Mouse (Mus musculus): ENCODE data around the gene Srgap1. TPM values are rescaled to one million over a fixed set of nuclear protein-coding genes. Genes with fewer than 3 reads are reported as not detected.
A peak's percentile ranks its signal among the peaks of the same experiment; 100 is the strongest.

Gene Srgap1
- polyA plus RNA-seq, 1 experiment from 2014 or later, result 24.6 TPM

DNA sequence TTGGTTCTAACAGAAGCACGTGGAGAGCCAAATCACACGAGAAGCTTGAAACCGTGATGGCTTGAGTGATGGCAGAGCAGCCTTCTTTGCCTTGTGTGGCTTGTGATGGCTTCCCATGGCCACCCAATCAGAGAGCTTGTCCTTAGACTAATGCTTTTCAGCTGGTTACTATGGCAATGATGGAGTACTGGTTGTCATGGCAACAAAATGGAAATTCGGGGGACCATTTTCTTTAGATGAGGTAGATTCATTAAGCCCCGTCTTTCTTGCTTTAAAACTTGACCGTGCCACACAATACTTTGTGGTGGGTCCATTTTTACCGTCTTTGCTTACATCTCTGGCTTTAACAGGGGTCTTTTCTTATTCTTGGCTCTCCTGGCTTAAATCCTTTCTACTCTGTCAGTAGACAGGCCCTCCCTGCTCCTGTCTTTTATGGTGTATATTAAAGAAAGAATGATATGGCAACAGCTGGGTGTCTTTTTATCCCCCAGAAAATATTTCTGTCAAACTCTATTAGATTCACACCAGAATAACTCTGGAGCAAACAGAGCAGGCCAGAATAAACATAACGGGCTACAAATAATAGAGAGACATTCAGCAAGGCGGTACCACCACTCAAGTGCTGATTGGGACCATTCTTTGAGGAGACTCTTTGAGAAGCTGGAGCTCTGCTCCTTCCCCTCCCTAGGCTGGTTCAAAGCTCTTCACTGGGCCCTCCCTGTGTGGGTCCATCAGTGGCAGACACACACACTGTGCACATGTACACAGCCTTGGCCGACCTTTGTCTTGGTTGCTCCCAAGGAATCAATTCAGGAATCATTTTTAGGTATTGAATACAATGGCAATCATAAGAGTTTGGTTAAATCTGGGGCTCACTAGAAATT lies 281.7 kb downstream of the Srgap1 start:
- peak; percentile 96 for ATAC-seq
- Histone ChIP-seq H3K27ac (peak overlapping the region; percentile 69; the same call in 1 of the 2 replicates), H3K9ac (no peak overlapping the region), H3K4me2 (peak overlapping the region; percentile 27; the same call in 1 of the 2 replicates), H3K36me3 (ENCODE audit: poor library complexity, severe bottlenecking) (no peaks in the 10 kb centered on the region), H3K4me1 (peaks cover 16% of the 10 kb centered on the region), H3K9me3 (replicated peaks) (no peaks in the 10 kb centered on the region), H3K27me3 (no peaks in the 10 kb centered on the region), H3K4me3 (no peak overlapping the region)
- 26% methylated on average over 10 of the region's 10 CpGs for WGBS

DNA sequence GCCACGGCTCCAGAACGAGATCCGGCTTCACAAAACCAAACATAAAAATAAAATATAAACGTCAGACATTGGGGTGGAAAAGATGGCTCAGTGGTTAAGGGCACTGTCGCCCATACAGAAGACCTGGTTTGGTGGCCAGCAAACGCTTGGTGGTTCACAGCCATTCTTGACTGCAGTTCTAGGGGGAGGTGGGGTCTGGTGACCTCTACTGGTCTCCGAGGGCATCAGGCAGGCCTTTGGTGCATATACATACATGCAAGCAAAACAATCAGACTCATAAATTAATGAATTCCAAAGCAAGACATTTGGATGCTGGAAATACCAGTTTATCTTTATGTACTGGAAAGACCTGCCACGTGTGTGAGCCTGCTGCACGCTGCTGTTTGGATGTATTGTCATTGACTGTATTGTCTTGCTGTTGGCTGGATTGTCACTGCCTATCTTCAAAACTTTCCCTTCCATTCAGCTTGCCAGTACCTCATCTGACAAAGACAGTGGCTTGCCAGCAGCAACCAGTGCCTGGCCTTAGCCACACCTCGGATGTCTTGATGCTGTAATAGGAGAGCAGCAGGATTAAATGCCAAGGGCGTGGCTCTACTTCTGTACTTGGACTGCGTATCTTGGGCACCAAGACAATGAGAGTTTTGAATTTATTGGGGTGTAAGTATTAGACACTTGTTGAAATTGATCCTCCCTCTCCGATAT lies 282.5 kb downstream of the Srgap1 start:
- Histone ChIP-seq H3K27ac (peak overlapping the region; percentile 69), H3K9ac (no peak overlapping the region), H3K9me3 (replicated peaks) (no peaks in the 10 kb centered on the region), H3K4me3 (no peak overlapping the region), H3K27me3 (no peaks in the 10 kb centered on the region), H3K36me3 (ENCODE audit: poor library complexity, severe bottlenecking) (no peaks in the 10 kb centered on the region), H3K4me2 (no peak overlapping the region; the same call in 1 of the 2 replicates), H3K4me1 (peaks cover 16% of the 10 kb centered on the region)
- ATAC-seq, result peak; percentile 67
- WGBS, result 77% methylated on average over 13 of the region's 13 CpGs

DNA sequence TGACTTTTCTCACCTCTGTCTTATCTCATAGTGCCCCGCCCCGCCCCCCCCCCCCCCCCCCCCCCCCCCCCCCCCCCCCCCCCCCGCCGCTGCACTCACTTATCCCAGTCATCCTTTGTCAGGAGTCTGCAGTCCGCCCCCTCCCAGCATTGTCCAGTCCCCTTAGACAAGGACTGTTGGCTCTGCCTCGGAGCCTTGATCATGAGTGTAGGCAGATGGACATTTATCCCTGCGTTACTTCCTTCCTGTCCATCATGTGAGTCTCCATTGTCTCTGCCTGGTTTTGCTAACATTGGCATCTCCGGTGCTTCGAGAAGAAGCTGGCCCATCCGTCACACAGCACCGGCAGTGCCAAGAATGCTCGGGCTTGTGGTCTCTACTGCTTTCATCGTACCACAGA lies 283.9 kb downstream of the Srgap1 start:
- ATAC-seq, result no peak
- Histone ChIP-seq H3K4me3 (no peak overlapping the region), H3K36me3 (ENCODE audit: poor library complexity, severe bottlenecking) (no peaks in the 10 kb centered on the region), H3K27me3 (no peaks in the 10 kb centered on the region), H3K4me2 (no peak overlapping the region), H3K4me1 (peaks cover 16% of the 10 kb centered on the region), H3K9me3 (replicated peaks) (no peaks in the 10 kb centered on the region), H3K9ac (no peak overlapping the region), H3K27ac (no peak overlapping the region)
- WGBS, result 90% methylated on average over 9 of the region's 13 CpGs

DNA sequence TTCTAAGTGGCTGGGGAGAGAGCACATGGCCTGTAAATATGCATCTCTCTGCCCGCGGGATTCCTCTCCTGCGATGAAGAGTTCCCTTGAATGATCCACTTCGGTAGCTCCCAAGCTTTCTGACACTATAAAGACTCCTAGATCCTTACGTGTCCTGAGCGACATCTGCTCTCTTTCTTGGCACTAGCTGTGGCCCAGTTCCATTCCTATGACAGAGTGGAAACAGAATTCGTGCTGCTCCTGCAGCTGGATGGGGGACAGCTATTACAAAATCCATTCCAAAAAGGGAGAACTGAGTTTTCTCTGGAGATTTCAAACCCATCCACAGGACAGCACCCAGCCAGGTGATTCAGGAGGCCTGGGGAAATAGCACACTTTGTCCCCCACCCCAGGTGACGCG lies 285.0 kb downstream of the Srgap1 start:
- H3K36me3 ChIP-seq (ENCODE audit: poor library complexity, severe bottlenecking), result no peaks in the 10 kb centered on the region
- ATAC-seq, result no peak
- WGBS, result 93% methylated on average over 9 of the region's 9 CpGs
- H3K27ac ChIP-seq, result no peak overlapping the region
- no peak overlapping the region for H3K4me2 ChIP-seq
- H3K4me3 ChIP-seq, result no peak overlapping the region
- H3K9me3 ChIP-seq (replicated peaks), result no peaks in the 10 kb centered on the region
- no peaks in the 10 kb centered on the region for H3K27me3 ChIP-seq
- H3K4me1 ChIP-seq, result peaks cover 16% of the 10 kb centered on the region
- no peak overlapping the region for H3K9ac ChIP-seq

DNA sequence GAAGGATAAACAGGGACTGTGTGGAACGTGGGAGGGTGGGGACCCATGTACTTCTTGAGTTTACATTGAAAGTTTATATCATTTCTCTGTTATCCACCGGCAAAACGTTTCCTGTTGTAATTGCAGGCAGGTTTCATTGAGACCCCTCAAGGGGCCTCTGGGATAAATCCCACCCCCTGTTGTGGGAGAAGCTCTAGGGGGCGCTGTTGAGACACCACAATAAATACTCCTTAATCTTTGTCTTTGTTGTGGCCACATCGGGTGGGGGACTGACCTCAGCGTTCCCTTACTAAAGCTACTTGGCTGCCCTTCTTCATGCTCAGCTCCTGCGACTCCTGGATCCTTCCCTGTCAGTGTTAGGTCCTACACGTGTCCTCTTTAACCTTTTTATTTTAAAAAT lies 288.0 kb downstream of the Srgap1 start:
- Histone ChIP-seq H3K4me3 (no peak overlapping the region), H3K27ac (no peak overlapping the region), H3K27me3 (no peaks in the 10 kb centered on the region), H3K9me3 (replicated peaks) (no peaks in the 10 kb centered on the region), H3K36me3 (ENCODE audit: poor library complexity, severe bottlenecking) (no peaks in the 10 kb centered on the region), H3K4me2 (no peak overlapping the region), H3K9ac (no peak overlapping the region), H3K4me1 (no peaks in the 10 kb centered on the region)
- ATAC-seq, result no peak
- WGBS, result 47% methylated on average over 8 of the region's 8 CpGs

- Histone ChIP-seq H3K4me2 (no peak overlapping the region), H3K36me3 (ENCODE audit: poor library complexity, severe bottlenecking) (peaks cover 11% of the 10 kb centered on the region), H3K9ac (no peak overlapping the region), H3K4me3 (no peak overlapping the region), H3K9me3 (replicated peaks) (no peaks in the 10 kb centered on the region), H3K27me3 (no peaks in the 10 kb centered on the region), H3K27ac (no peak overlapping the region), H3K4me1 (no peaks in the 10 kb centered on the region)
- WGBS, result 79% methylated on average over 4 of the region's 4 CpGs
- no peak for ATAC-seq
Observed at GRCm38 (mm10) chr10:121756677-121757076, 290.4 kb downstream of the Srgap1 start.

DNA sequence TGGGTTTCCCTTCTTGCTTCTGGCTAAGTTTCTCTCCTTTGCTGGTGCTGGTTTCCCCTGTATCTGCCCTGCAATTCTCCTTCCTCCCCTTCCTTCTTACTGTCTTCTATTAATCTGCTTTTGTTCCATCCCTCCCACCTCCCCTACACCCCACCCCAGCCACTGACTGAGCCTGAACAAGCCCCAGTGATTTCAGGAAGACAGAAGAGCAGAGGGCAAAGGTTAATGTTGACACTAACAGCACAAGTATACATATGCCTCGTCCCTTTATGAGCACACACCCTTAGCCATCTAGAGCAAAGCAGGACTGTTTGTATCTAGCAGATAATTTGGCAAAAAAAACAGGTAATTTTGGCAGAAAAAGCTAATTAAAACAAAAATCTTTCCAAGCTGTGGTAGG lies 291.3 kb downstream of the Srgap1 start:
- H3K4me3 ChIP-seq, result no peak overlapping the region
- H3K36me3 ChIP-seq (ENCODE audit: poor library complexity, severe bottlenecking), result peaks cover 13% of the 10 kb centered on the region
- no peak for ATAC-seq
- no peak overlapping the region for H3K9ac ChIP-seq
- H3K27ac ChIP-seq, result no peak overlapping the region
- WGBS, result 55% methylated on average over 1 of the region's 1 CpGs
- no peaks in the 10 kb centered on the region for H3K9me3 ChIP-seq (replicated peaks)
- H3K27me3 ChIP-seq, result no peaks in the 10 kb centered on the region
- no peaks in the 10 kb centered on the region for H3K4me1 ChIP-seq
- H3K4me2 ChIP-seq, result no peak overlapping the region

DNA sequence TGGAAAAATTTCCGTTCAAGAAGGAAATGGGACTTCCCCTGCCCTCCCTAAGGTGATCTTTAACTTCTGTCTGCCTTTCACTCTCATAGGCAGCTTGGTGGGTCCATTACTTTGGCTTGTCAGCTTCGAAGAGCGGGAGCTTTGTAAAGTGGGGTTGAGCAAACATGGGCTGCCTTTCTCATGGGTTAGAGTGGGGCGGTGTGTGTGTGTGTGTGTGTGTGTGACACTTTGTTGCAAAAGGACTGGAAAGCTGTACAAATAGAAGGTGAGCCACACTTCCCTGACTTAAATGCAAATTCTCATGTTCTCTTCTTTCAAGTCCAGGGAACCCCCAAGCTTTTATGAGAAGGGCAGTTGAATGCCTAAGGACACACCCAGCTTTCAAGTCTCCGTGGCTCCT lies 292.9 kb downstream of the Srgap1 start:
- Histone ChIP-seq H3K27me3 (no peaks in the 10 kb centered on the region), H3K4me2 (no peak overlapping the region), H3K9me3 (replicated peaks) (no peaks in the 10 kb centered on the region), H3K4me3 (no peak overlapping the region), H3K36me3 (ENCODE audit: poor library complexity, severe bottlenecking) (peaks cover 23% of the 10 kb centered on the region), H3K4me1 (no peaks in the 10 kb centered on the region), H3K27ac (no peak overlapping the region), H3K9ac (no peak overlapping the region)
- WGBS, result 82% methylated on average over 5 of the region's 5 CpGs
- no peak for ATAC-seq

DNA sequence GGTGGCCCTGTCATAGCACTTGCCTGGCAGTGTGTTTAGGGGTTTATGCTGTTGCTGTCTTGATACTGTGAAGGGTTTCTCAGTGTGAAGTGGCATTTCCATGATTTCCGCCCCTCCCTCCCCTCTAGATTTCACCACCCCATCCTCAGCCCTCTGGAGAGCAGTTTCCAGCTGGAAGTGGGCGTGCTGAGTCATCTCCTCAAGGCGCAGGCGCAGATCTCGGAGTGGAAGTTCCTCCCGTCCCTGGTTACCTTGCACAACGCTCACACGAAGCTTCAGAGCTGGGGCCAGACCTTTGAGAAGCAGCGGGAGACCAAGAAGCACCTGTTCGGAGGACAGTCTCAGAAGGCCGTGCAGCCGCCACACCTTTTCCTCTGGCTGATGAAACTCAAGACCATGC lies 296.9 kb downstream of the Srgap1 start:
- Histone ChIP-seq H3K4me2 (no peak overlapping the region), H3K4me3 (no peak overlapping the region), H3K9me3 (replicated peaks) (no peaks in the 10 kb centered on the region), H3K4me1 (no peaks in the 10 kb centered on the region), H3K27me3 (no peaks in the 10 kb centered on the region), H3K27ac (no peak overlapping the region), H3K36me3 (ENCODE audit: poor library complexity, severe bottlenecking) (peaks cover 58% of the 10 kb centered on the region), H3K9ac (no peak overlapping the region)
- WGBS, result 95% methylated on average over 12 of the region's 12 CpGs
- ATAC-seq, result no peak

DNA sequence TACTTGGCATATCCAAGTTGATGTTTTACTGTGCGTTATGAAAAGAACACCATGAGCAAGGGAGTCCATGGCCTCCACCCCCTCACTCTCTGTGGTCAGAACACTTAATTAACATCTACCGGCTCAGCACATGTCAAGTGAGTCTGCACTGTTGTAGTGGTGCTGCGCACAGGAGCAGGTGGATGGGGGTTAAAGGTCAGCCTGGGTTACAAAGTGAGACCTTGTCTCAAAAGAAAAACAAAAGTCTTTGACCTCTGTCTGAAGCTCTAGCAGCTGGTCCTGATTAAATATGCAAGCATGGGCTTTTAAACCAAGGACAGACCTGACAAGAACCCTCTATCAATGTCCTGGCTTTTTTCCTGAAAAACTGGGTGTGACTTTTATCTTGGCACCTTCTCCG lies 304.8 kb downstream of the Srgap1 start:
- no peaks in the 10 kb centered on the region for H3K27me3 ChIP-seq
- H3K27ac ChIP-seq, result no peak overlapping the region
- no peaks in the 10 kb centered on the region for H3K9me3 ChIP-seq (replicated peaks)
- H3K36me3 ChIP-seq (ENCODE audit: poor library complexity, severe bottlenecking), result peaks cover 22% of the 10 kb centered on the region
- no peak overlapping the region for H3K4me2 ChIP-seq
- peaks cover 10% of the 10 kb centered on the region for H3K4me1 ChIP-seq
- no peak for ATAC-seq
- H3K4me3 ChIP-seq, result no peak overlapping the region
- no peak overlapping the region for H3K9ac ChIP-seq
- 65% methylated on average over 4 of the region's 4 CpGs for WGBS

GRCm38 (mm10) chr10:121739548-121740505 lies 307.3 kb downstream of the Srgap1 start, which contains the start of gene BC048403:
Gene BC048403 (plus strand): TSS chr10:121739937.
- Histone ChIP-seq H3K9ac (peak within 1 kb of the TSS; percentile 75), H3K4me2 (peak within 1 kb of the TSS; percentile 95), H3K4me3 (peak within 1 kb of the TSS; percentile 89), H3K27ac (no peak within 1 kb of the TSS), H3K4me1 (peaks cover 10% of the 10 kb centered on the region), H3K9me3 (replicated peaks) (no peaks in the 10 kb centered on the region), H3K27me3 (no peaks in the 10 kb centered on the region), H3K36me3 (ENCODE audit: poor library complexity, severe bottlenecking) (no peaks in the 10 kb centered on the region)
- peak; percentile 95 for ATAC-seq
- WGBS, result under 1% methylated on average over 66 of the region's 68 CpGs

Measured in forebrain, embryonic 13.5 days (tissue).